Mouse (Mus musculus): ENCODE measurements around the gene Zc2hc1b.

Gene Zc2hc1b

DNA sequence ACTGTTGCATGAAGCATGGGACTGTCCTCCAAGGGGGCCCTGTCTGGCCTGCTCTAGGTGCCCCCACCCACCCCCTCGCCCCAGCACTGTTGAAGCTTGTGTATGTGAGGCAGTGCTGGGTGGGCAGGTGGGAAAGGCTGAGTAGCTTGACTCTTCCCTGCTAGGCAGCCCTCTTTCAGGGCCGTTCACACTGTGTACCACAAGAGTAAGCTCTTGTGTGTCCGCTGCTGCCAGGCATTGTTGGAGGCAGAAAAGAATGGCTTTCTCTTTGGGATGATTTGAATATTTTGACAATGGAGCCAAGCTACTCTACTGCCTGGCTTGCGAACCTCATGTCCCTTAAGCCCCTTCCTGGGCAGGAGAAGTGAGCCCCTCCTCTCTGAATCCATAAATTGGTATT lies 62.8 kb downstream of the Zc2hc1b start:
- no peak for DNase-seq (ENCODE audit: low spot score in 2 of 2)

DNA sequence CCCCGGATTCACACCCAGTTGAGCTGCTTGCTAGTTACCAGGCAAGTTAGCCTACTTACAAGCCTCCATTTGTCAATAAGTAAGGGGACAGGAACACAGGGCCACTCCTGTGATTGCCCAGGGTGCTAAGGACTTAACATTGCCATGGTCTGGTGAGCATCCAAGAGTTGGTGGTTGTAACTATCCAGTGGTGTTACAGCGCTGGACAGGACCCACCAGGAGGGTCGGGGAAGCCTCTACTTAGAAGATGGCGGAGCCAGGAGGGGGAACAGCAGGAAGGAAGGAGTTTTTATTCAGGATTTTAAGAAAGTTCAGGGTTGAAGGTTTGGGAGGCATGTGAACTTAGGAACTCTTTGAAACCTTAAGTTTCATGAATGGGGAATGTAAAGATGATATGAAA lies 64.2 kb downstream of the Zc2hc1b start:
- no peak for DNase-seq (ENCODE audit: low spot score in 2 of 2)

DNA sequence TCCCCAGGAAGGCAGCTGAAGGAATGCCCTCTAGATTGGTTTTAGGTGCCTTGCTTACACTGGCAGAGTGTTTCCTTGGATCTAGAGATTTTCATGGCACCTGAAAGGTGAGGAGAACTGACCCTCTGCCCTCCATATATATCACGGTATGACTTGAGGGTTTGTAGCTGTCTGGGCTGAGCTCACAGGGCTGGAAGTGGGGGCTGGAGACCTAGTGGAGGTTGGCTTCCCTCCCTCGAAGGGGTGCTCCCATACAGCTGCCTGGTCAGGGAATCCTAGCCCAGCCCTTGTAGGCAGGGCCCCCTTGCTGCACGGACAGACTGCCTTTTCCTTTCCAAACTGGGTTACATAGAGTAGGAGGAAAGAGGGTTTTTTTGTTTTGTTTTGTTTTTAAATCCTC lies 65.0 kb downstream of the Zc2hc1b start:
- DNase-seq (ENCODE audit: low spot score in 2 of 2): no peak

DNA sequence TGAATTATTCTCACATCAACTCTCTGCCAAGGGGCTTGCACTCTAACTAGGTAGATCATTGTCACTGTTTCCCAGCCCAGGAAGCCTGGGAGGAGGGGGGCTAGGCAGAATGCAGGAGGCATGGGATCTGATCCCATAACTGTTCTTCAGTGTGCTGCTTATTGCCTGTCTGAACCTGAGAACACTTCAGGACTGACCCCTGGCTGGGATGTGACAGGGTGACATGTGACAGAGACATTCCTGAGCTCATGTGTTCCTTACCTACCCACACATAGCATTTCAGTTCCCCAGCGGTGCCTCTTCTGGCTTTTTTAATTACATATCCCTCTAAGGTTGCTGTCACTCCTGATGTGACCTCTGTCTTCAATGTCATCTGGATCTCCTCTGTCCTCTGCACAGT lies 68.0 kb downstream of the Zc2hc1b start:
- DNase-seq (ENCODE audit: low spot score in 2 of 2): no peak

DNA sequence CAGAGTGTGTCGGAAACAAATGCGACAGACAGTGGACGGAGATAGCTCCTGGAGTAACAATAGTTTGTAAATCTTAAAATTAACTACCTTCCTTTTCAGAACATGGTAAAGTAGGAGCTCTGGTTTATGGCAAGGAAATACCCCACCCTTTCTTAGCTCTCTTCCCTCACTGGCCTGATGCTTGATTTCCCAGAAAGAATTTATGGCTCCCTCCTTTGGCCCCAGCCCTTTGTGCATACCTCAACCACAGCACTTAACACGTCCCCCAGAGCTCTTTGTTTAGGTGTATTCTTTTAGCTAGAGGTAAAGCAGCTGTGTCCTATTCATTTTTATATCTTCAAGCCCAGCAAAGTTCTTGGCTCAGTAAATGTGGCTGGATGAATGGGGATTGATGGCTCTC lies 69.0 kb downstream of the Zc2hc1b start:
- no peak for DNase-seq (ENCODE audit: low spot score in 2 of 2)

DNA sequence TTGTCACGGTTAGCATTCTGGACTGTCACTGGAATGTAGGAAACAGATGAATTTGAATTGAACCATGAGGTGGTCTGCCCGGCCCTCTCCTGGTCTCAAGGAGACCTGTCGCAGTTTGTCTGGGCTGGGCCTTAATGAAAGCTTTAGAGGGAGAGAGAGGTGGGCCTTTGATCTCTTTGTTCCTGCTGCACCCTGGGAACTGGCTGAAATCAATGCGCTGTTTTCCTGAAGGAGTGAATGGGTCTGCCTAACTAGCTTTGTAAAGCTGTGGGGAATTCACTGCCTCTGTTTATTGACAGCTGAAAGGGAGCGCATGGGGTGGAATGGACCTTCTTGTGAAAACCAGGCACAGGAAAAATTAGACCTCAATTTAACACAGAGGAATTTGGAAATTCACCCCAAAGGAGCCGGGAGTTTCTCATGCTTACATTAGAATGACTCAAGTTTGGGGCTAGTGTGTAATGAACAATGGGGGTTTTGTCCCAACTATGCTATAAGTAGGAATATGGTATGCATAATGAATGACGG lies 69.7 kb downstream of the Zc2hc1b start:
- no peak for DNase-seq (ENCODE audit: low spot score in 2 of 2)

DNA sequence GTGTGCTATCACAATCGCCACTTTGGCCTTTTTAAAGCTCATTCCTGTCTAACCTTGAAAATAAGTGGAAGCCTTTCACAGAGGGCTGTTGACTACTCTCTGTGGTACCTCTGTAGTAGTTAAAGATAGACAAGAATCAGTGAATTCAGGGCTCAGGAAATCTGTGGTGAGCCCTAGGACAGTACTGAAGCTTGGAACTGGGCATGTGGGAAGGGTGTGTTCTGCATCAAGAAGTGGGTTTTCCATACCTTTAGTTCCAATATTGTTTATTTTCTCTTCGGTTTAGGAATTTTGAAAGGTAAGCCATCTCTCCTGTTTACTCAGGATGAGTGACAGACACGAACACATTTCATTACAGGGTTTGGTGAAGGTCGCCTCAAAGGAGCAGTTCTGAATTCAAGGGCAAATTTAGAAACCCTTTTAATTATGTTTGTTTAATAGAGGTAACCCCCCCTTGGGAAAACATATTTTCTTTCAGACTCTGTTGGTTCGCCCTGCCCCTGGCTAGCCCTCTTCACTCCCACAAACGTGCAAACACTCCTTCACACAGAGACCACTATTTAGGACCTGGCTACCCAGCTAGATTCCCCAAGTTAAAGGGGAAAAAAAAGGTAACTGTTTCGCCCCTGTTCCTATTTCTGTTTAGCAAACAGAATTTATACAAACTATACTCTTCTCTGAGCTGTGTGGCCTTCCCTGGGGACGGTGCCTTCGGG lies 70.8 kb downstream of the Zc2hc1b start:
- no peak for DNase-seq (ENCODE audit: low spot score in 2 of 2)

DNA sequence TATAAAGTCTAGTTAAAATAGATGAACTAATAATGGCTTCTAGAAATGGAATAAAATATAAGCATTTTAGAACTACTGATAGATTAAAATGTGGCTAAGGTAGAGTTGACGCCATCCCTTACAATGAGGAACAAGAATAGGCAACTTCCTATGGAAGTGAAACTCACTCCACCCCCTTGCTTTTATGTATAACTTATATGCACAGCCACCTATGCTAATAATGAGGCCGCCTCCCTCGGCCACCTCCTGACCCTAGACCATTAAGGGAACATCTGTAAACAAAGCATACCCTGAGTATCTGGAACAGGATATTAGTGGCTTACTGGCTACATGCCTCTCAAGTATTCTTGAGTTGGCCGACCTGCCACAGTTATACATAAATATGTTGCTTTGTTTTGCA lies 74.0 kb downstream of the Zc2hc1b start:
- no peak for DNase-seq (ENCODE audit: low spot score in 2 of 2)

DNA sequence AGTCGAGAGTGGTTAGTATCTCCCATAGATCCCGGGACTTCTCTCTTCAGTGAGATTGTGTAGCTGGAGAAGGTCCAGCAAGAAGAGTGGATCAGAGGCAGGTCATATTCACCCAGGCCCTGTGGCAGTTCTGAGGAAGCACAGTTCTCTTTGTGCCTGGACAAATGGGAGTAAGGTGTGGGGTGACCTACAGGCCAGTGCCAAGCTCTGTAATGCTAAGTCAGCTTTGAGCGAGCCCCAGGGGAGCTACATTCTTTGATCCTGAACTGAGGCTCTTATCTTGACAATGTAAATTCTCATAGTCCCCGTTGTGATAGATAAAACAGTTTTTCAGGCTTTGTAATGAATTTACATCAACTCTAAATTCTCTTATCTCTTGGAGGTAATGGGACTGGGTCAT lies 75.5 kb downstream of the Zc2hc1b start:
- DNase-seq (ENCODE audit: low spot score in 2 of 2): no peak

DNA sequence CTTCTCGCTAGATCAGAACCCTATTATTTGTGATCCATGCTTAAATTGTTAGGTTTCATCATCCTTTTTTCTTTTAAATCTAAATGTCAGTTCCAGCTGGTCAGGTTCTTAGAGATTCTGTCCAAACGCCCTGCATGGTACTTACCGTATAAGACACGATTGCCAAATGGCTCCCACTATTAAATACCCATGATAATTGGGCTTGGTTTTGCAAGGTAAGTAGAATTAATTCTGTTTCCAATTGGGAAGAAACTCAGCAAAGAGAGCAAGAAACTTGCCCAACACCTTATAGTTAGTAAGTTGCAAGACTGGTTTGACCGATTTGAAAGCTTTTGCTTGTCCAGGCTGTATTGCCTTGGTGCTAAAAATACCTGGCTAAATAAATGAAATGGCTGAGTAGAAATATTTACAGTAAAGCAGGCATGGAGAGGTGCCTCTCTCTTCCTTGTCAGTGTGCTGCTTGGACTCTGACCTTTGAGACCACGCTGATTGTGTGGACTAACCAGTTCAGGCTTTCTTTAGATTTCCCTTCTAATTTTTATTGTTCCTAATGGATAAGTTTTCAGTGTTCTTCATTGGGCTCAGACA lies 77.7 kb downstream of the Zc2hc1b start:
- no peak for DNase-seq (ENCODE audit: low spot score in 2 of 2)
